Mouse (Mus musculus): Measurements from ENCODE around the gene Krtap5-1. TPM values are rescaled to one million over a fixed set of nuclear protein-coding genes. Genes with fewer than 3 reads are reported as not detected.
A peak's percentile ranks its signal among the peaks of the same experiment; 100 is the strongest.
"Not testable (repeated sequence)": the region's sequence is repeated elsewhere in the genome, so short reads cannot be mapped to it uniquely, and the experiment has no call there.

Gene Krtap5-1
- polyA plus RNA-seq, 1 experiment = not detected

GRCm38 (mm10) chr7:142314600-142315285 lies 17.8 kb upstream of the Krtap5-1 start:
- Histone ChIP-seq H3K4me3 (ENCODE audit: insufficient read depth, poor library complexity, severe bottlenecking) (no peak overlapping the region), H3K36me3 (ENCODE audit: control insufficient read depth, insufficient read depth) (no peaks in the 10 kb centered on the region), H3K27me3 (ENCODE audit: control insufficient read depth, insufficient read depth, insufficient read length) (no peaks in the 10 kb centered on the region), H3ac (ENCODE audit: control insufficient read depth, insufficient read length, low read depth) (no peak overlapping the region), H3K79me2 (ENCODE audit: control insufficient read depth, insufficient read depth) (no peaks in the 10 kb centered on the region), H3K79me3 (ENCODE audit: low read depth) (no peaks in the 10 kb centered on the region)
- peak; percentile 14 for TF ChIP-seq MYOD1 (IDR thresholded peaks at IDR 0.05; ENCODE audit: control insufficient read depth, insufficient read length, low read depth)
- no peak for TF ChIP-seq MYOG (IDR thresholded peaks at IDR 0.05; ENCODE audit: control insufficient read depth, extremely low read depth, insufficient read length)

- not testable (repeated sequence) for H3K4me3 ChIP-seq (ENCODE audit: insufficient read depth, poor library complexity, severe bottlenecking); H3K27me3 ChIP-seq (ENCODE audit: control insufficient read depth, insufficient read depth, insufficient read length); H3K79me3 ChIP-seq (ENCODE audit: low read depth); H3ac ChIP-seq (ENCODE audit: control insufficient read depth, insufficient read length, low read depth); H3K36me3 ChIP-seq (ENCODE audit: control insufficient read depth, insufficient read depth); H3K79me2 ChIP-seq (ENCODE audit: control insufficient read depth, insufficient read depth)
- peak; percentile 72 for TF ChIP-seq MYOD1 (IDR thresholded peaks at IDR 0.05; ENCODE audit: control insufficient read depth, insufficient read length, low read depth)
These were observed 7.0 kb upstream of the Krtap5-1 start for GRCm38 (mm10) chr7:142303929-142304328.

- TF ChIP-seq MAX (IDR thresholded peaks at IDR 0.05) = no peak
- no peak for TF ChIP-seq FOSL1 (IDR thresholded peaks at IDR 0.05; ENCODE audit: insufficient read depth, low read length, poor library complexity, severe bottlenecking)
- TF ChIP-seq CEBPB (IDR thresholded peaks at IDR 0.05; ENCODE audit: low read depth) = no peak
- TF ChIP-seq USF1 (IDR thresholded peaks at IDR 0.05; ENCODE audit: low read depth) = no peak
- TF ChIP-seq MYOD1 (IDR thresholded peaks at IDR 0.05; ENCODE audit: control insufficient read depth, insufficient read length, low read depth) = peak; percentile 87
- H3ac ChIP-seq (ENCODE audit: control insufficient read depth, insufficient read length, low read depth) = no peak within 1 kb of the TSS
These were observed 6.3 kb upstream of the Krtap5-1 start, which contains the start of gene Krtap5-4 for GRCm38 (mm10) chr7:142303249-142303648. Gene Krtap5-4, plus strand, starts transcription at chr7:142303549.

GRCm38 (mm10) chr7:142296108-142296507 lies 810 bp downstream of the Krtap5-1 start:
- not testable (repeated sequence) for H3K79me2 ChIP-seq (ENCODE audit: control insufficient read depth, insufficient read depth); H3K27me3 ChIP-seq (ENCODE audit: control insufficient read depth, insufficient read depth, insufficient read length); H3K36me3 ChIP-seq (ENCODE audit: control insufficient read depth, insufficient read depth); H3ac ChIP-seq (ENCODE audit: control insufficient read depth, insufficient read length, low read depth); H3K4me3 ChIP-seq (ENCODE audit: insufficient read depth, poor library complexity, severe bottlenecking); H3K79me3 ChIP-seq (ENCODE audit: low read depth)

More at GRCm38 (mm10) chr7:142303249-142303648, 6.3 kb upstream of the Krtap5-1 start, which contains the start of gene Krtap5-4:
- Histone ChIP-seq H3K4me3 (ENCODE audit: insufficient read depth, poor library complexity, severe bottlenecking) (no peak within 1 kb of the TSS), H3K79me3 (ENCODE audit: low read depth) (no peaks in the 10 kb centered on the region), H3K79me2 (ENCODE audit: control insufficient read depth, insufficient read depth) (no peaks in the 10 kb centered on the region), H3K27me3 (ENCODE audit: control insufficient read depth, insufficient read depth, insufficient read length) (no peaks in the 10 kb centered on the region), H3K36me3 (ENCODE audit: control insufficient read depth, insufficient read depth) (no peaks in the 10 kb centered on the region)

GRCm38 (mm10) chr7:142295418-142295817 lies 1.5 kb downstream of the Krtap5-1 start:
- TF ChIP-seq MYOG (IDR thresholded peaks at IDR 0.05; ENCODE audit: control insufficient read depth, extremely low read depth, insufficient read length) (no peak), CTCF (IDR thresholded peaks at IDR 0.05; ENCODE audit: control insufficient read depth, insufficient read depth, insufficient read length) (no peak)
- H3K79me2 ChIP-seq (ENCODE audit: control insufficient read depth, insufficient read depth) = no peaks in the 10 kb centered on the region
- H3K4me3 ChIP-seq (ENCODE audit: insufficient read depth, poor library complexity, severe bottlenecking) = no peak overlapping the region
- H3K36me3 ChIP-seq (ENCODE audit: control insufficient read depth, insufficient read depth) = no peaks in the 10 kb centered on the region
- H3K79me3 ChIP-seq (ENCODE audit: low read depth) = no peaks in the 10 kb centered on the region
- H3K27me3 ChIP-seq (ENCODE audit: control insufficient read depth, insufficient read depth, insufficient read length) = no peaks in the 10 kb centered on the region
- H3ac ChIP-seq (ENCODE audit: control insufficient read depth, insufficient read length, low read depth) = no peak overlapping the region

- H3K79me3 ChIP-seq (ENCODE audit: low read depth); H3K36me3 ChIP-seq (ENCODE audit: control insufficient read depth, insufficient read depth); H3ac ChIP-seq (ENCODE audit: control insufficient read depth, insufficient read length, low read depth); H3K4me3 ChIP-seq (ENCODE audit: insufficient read depth, poor library complexity, severe bottlenecking); H3K79me2 ChIP-seq (ENCODE audit: control insufficient read depth, insufficient read depth); H3K27me3 ChIP-seq (ENCODE audit: control insufficient read depth, insufficient read depth, insufficient read length): not testable (repeated sequence)
- TF ChIP-seq CTCF (IDR thresholded peaks at IDR 0.05; ENCODE audit: control insufficient read depth, insufficient read depth, insufficient read length) = peak; percentile 19
These were observed 3.1 kb downstream of the Krtap5-1 start for GRCm38 (mm10) chr7:142293851-142294250.

- H3K79me2 ChIP-seq (ENCODE audit: control insufficient read depth, insufficient read depth) = not testable (repeated sequence)
These were observed 10.9 kb downstream of the Krtap5-1 start for GRCm38 (mm10) chr7:142285910-142286612.

More at GRCm38 (mm10) chr7:142285910-142286612, 10.9 kb downstream of the Krtap5-1 start:
- H3K4me3 ChIP-seq (ENCODE audit: insufficient read depth, poor library complexity, severe bottlenecking); H3K27me3 ChIP-seq (ENCODE audit: control insufficient read depth, insufficient read depth, insufficient read length); H3K79me3 ChIP-seq (ENCODE audit: low read depth); H3K36me3 ChIP-seq (ENCODE audit: control insufficient read depth, insufficient read depth); H3ac ChIP-seq (ENCODE audit: control insufficient read depth, insufficient read length, low read depth): not testable (repeated sequence)

Data from C2C12 (cell line).